Mouse (Mus musculus) heart, postnatal 0 days (tissue): ENCODE measurements around the gene Fer.

Experiments used
- CTCF ChIP-seq: IDR thresholded peaks from 2 replicates; pipeline ENCODE4 v1.5.1; 2016; ENCODE audit warnings: antibody characterized with exemption, control low read depth, low read depth
- EP300 ChIP-seq: IDR thresholded peaks from 2 replicates; pipeline ENCODE4 v1.6.1; 2016; ENCODE audit warnings: antibody characterized with exemption, low read depth

DNA sequence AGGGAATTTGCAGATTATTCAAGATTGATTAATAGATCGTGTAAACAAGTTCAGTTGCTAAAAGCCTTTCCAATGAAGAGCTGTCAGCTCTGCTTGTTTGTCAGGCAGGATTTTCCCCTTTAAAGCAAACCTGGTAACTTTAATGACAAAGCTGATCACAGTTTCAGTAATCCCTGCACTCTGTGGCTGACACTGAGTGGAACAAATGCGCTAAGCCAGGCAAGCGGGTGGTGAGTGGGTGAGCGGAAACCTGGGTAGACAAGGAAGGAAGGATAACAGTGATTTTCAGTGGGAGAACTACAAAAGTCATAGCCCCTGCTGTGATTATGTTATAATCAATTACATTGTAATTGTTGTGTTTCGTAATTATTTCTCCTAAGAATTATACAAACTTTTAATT is 156.8 kb downstream of the Fer start:
- TF ChIP-seq CTCF (no peak), EP300 (no peak)
